Mouse (Mus musculus) lung, postnatal 25 days (tissue): Measurements from ENCODE around the gene Hoxd10.

Experiments used
- DNase-seq: peaks from one replicate; pipeline ENCODE4 v3.0.0; 2022; ENCODE audit warnings: low spot score

The Hoxd10 gene

GRCm38 (mm10) chr2:74696442-74697335, 5.0 kb downstream of the Hoxd10 start:
- DNase-seq, result no peak

DNA sequence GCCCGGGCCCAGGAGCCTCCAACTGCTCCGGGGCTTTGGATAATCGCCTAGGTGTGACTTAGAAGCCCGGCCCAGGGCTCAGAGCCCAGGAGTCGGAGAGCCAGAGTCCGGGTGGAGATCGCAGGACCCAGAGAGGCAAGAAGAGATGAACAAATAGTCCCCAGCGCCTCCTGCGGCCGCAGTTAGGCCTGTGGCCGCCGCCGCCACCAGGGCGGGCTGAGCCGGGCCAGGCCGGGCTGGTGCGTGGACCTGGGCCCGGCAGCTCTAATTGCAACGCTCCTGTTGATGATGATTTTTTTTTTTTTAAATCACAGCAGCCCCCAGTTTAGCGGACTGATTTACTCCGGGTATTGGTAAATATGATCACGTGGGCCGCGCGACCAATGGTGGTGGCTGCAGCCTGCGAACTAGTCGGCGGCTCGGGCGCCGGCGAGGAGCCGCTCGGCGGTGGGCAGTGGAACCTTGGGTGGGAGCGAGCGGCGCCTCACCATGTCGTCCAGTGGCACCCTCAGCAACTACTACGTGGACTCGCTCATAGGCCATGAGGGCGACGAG, 5.9 kb downstream of the Hoxd10 start, which contains the start of gene Hoxd9:
Gene Hoxd9 (plus strand): TSS at position 161 of the 555 bp plus-strand sequence.
- no peak for DNase-seq

GRCm38 (mm10) chr2:74698201-74699052, 6.7 kb downstream of the Hoxd10 start:
- DNase-seq, result no peak

- DNase-seq, result no peak
Measured at GRCm38 (mm10) chr2:74699053-74699430, 7.3 kb downstream of the Hoxd10 start.

- no peak for DNase-seq
Measured at GRCm38 (mm10) chr2:74699664-74700545, 8.2 kb downstream of the Hoxd10 start.

DNA sequence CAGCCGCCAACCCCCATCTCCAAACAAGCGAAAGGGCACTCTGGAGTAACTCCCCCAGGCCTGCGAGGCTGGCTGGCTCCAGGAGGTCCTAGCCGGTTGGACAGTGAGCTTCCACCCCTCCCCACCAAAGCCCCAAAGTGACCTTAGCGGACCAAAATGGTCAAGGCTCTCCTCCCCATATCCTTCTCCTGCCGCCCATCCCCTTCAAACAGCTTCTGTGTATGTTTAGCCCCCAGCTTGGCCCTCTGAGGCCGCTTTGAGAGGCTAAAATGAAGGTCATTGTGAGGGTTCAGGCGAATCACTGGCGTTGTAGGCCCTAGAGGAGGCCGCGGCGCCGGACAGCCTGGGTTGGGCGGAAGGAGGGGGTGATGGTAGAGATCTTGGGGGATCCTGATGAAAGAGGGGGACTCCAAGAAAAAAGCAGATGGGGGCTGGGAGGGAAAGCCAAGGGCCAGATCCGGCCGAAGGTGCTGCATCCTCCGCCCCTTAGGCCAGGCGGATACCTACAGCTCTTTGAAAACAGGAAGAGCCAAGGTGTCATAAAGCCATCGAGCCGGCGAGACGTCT, 8.9 kb downstream of the Hoxd10 start:
- DNase-seq, result no peak

DNA sequence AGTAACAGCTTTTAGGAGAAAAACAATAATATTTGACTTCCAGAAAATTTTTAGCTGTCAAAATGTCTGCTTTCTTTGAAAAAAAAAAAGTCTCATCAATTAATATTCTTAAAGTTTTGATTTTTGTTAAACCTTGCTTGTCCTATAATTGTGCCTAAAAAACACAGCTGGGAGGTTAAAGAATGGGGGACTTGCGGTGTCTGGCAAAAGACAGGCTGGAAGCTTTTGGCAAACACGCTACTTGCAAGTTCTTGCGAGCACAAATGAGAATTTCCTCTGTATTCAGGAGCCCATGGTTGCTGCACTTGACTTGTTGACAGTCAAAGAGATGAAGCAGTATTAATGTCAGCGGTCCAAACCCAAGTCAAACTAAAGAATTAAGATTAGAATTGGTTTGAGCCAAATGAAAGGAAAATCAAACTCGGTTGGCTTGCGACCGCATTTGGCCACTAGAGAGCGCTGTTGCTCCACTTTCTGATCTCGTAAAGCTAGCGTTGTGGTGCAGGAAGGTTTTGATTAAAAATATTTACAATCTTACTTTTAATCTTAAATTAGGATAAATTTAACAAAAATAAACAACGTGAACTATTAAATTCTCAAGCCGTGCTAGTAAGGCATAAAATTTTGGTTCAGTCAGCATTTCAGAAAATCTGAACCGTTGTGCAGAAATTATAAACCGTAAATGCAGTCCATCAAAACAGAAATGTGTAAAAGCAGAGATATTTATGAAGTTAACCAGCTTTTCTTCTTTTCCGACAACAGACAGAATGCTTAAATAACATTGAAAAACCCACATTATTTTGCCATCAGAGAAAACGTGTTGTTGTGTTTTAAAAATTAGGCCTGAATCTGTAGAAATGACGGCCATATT, 10.5 kb downstream of the Hoxd10 start:
- peak; percentile 66 for DNase-seq

DNA sequence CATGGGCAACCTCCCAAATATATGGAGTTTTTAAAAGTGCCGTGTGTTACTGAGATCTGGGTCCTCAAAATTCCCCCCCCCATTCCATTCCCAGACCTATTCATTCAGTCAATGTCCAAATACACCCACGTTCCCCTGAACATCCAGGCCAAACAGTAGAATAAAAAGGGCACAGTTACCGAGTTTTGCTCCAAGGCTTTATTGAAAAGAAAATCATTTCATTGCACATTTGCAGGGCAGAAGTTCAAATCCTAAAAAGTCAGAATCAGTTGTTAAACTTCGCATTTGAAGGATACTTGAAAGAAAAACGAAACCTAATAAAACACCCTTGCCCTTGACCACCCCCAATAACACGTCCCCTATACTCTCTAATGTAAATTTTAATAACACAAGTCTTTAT, 11.1 kb downstream of the Hoxd10 start:
- DNase-seq, result no peak

DNA sequence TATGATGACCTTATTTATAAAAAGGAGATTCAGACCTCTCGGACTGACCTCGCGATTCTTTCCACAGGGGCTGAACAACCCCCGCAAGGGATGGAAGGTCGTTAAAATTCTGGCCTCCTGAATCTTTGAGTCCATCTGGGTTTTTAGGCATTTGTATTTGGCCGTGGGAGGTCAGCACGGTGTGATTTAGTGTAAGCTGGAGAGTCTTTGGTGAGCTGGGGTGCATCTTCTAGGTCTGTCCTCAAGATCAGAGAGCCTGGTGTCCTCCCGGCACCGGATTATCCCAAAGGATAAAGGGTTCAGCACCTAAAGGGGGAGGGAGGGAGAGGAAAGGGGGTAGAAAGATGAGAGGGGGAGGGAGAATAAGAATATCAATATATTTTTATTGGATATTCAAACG, 11.6 kb downstream of the Hoxd10 start:
- DNase-seq, result no peak

GRCm38 (mm10) chr2:74703720-74704392, 12.1 kb downstream of the Hoxd10 start:
- no peak for DNase-seq

GRCm38 (mm10) chr2:74704393-74704998, 12.8 kb downstream of the Hoxd10 start, which contains the start of gene Hoxd8:
Gene Hoxd8 (plus strand): TSS chr2:74704615.
- DNase-seq, result no peak

GRCm38 (mm10) chr2:74704999-74705466, 13.3 kb downstream of the Hoxd10 start:
- no peak for DNase-seq

DNA sequence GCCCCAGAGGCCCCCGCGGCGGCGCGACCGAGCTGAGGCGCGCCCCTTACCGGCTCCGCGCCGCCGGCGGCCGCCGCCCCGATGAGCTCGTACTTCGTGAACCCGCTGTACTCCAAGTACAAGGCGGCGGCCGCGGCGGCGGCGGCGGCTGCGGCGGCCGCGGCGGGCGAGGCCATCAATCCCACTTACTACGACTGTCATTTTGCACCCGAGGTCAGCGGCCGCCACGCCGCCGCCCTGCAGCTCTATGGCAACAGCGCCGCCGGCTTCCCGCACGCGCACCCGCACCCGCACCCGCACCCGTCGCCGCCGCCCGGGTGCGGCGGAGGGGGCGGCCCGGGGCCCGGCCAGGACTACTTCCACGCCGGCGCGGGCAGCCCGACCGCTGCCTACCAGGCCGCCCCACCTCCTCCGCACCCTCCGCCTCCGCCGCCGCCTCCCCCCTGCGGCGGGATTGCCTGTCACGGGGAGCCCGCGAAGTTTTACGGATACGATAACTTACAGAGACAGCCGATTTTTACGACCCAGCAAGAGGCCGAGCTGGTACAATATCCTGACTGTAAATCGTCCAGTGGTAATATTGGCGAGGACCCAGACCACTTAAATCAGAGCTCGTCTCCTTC, 13.9 kb downstream of the Hoxd10 start:
- DNase-seq, result no peak

DNA sequence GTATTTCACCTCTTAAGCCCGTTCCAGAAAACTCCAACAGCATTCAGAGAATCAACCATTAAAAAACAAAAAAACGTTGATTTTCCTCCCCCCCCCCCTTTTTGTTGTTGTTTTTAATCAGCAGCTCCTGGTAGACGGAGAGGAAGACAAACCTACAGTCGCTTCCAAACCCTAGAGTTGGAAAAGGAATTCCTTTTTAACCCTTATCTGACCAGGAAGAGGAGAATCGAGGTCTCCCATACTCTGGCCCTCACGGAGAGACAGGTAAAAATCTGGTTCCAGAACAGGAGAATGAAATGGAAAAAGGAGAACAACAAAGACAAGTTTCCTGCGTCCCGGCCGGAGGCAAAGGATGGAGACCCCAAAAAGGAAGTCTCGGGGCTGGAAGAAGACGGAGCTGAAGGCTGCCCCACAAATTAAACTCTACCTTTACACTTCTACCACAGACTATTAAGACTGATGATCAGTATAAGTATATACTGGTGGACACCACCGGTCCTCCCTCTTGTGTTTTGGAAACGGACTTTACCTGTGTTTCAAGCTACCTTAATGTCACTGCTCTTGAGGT, 14.8 kb downstream of the Hoxd10 start:
- no peak for DNase-seq

DNA sequence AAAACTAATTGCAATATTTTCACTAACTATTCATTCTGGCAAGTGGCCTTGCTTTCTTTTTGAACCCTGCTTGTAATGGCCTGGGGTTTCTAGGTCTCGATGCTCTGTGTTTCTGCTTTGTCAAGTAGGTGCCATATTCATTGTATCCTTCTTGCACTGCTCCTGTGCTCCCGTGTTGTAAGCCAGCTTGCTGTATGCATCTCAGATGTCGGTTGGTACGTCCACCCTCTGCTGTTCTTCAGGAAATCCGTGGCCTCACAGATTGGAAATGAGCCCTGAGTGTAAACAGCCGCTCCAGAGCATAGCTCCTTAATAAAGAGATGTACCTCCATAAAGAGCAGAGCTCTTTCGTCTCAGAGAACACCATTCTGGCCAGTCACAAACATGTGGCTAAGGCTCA, 15.9 kb downstream of the Hoxd10 start:
- DNase-seq, result no peak

DNA sequence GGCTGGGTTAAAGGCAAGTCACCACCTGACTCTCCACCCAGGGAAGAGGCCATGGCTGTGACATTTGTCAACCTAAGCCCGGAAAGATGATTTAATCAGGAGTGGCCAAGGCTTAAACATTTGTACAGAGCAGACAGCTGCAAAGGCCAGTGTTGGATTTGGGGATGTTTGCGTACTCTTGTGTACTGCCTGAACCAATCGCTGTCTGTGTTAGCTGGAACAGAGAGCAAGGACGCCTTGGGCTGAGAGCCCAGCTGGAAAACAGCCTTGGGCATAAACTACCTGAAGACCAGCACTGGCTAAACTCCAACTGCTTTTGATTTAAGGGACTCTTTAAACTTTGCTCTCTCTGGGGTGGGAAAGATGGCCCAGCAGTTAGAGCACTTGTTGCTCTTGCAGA, 17.0 kb downstream of the Hoxd10 start:
- no peak for DNase-seq

DNA sequence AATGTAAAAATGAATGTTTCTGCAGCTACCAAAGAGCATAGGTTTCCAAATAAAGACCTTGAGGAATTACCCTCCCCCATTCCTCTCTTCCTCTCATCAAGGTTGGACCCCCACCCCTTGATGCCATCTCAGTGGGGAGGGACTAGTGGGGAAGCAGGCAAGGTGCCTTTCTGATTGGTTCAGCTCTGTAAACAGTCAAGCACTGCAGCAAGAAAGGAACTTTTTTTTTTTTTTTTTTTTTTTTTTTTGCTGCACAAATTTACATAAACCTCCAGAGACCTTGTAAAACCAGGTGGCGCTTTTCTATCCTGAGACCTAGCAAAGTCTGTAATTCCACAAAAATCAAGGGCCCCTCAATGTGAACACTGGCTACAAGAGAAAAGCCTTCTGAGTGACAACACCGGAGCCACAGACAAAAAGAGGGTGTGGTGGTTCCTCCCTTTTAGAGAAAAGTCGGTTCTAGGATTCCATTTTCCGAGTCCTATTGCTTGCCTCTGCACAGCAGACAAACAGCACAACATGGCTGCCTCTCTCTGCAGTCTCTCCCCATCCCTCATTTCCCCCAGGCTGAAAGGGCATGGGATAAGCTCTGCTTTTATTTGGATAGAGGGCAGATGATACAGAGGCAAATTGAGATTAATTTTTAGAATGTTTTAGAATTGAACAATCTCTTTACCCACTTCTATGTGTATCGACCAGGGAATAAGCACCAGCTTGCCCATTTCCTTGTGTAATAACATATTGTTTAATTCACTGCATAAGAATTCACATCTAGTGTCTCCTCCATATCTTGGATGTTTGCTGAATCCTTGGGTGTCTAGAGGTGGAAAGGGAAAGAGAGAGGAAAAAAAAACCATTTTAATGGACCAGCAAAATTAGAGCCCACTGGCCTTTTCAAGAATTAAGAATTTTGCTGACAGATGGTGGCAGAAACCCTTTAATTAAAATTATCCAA, 18.0 kb downstream of the Hoxd10 start:
- DNase-seq, result no peak
